Mouse (Mus musculus) liver, adult 2 months (tissue): ENCODE results near the gene Chkb. TPM values are rescaled to one million over a fixed set of nuclear protein-coding genes. Genes with fewer than 3 reads are reported as not detected.
"Not testable (repeated sequence)": the region's sequence is repeated elsewhere in the genome, so short reads cannot be mapped to it uniquely, and the experiment has no call there.

Experiments
- DNase-seq: peaks from one replicate; pipeline ENCODE4 v3.0.0-alpha.2; 2011; ENCODE audit warnings: low read depth, low spot score; ENCODE audit errors: extremely low read depth
- H3K27ac ChIP-seq: fragments of 200-500 bp; replicated peaks from 2 replicates; pipeline ENCODE4 v1.5.1; 2012; ENCODE audit warnings: low read depth, mild to moderate bottlenecking, control low read depth, inconsistent platforms, low read length; ENCODE audit not compliant: insufficient read depth
- H3K27me3 ChIP-seq: fragments of 200-500 bp; 2 replicates; pipeline ENCODE4 v1.6.1; 2012; ENCODE audit warnings: mild to moderate bottlenecking, moderate library complexity, low read length, inconsistent platforms; ENCODE audit not compliant: control insufficient read depth, insufficient read depth
- H3K36me3 ChIP-seq: fragments of 200-500 bp; 2 replicates; pipeline ENCODE4 v1.6.1; 2012; ENCODE audit warnings: low read length, inconsistent platforms; ENCODE audit not compliant: control insufficient read depth, insufficient read depth
- H3K4me1 ChIP-seq: fragments of 200-500 bp; 2 replicates; pipeline ENCODE4 v1.6.1; 2011; ENCODE audit warnings: low read length; ENCODE audit not compliant: control insufficient read depth, insufficient read depth
- H3K4me3 ChIP-seq: fragments of 200-500 bp; 2 replicates; pipeline ENCODE4 v1.5.1; 2011; ENCODE audit warnings: low read depth, mild to moderate bottlenecking, control low read depth, low read length, moderate library complexity; ENCODE audit not compliant: insufficient read depth
- H3K79me2 ChIP-seq: fragments of 200-500 bp; 2 replicates; pipeline ENCODE4 v1.6.1; 2012; ENCODE audit warnings: inconsistent platforms, mild to moderate bottlenecking, low read length, moderate library complexity; ENCODE audit not compliant: control insufficient read depth, insufficient read depth
- H3K9ac ChIP-seq: fragments of 200-500 bp; 2 replicates; pipeline ENCODE4 v1.6.1; 2012; ENCODE audit warnings: low read depth, mild to moderate bottlenecking, control low read depth, inconsistent platforms, low read length
- CTCF ChIP-seq: fragments of 200-500 bp; IDR thresholded peaks from 2 replicates; pipeline ENCODE4 v1.5.1; 2011; ENCODE audit warnings: low read depth, low read length, control low read depth
- POLR2A ChIP-seq: fragments of 200-500 bp; IDR thresholded peaks from 2 replicates; pipeline ENCODE4 v1.6.1; 2011; ENCODE audit warnings: low read length, control low read depth; ENCODE audit not compliant: insufficient read depth; ENCODE audit errors: extremely low read depth
- WGBS: fragments of 180-500 bp; shearing (Covaris S2); methylation state at CpG from one replicate; pipeline ENCODE4 v1.1.7; 2018; 5-methylcytosine and 5-hydroxymethylcytosine counted together
- polyA plus RNA-seq: library from polyadenylated mRNA; depleted of rRNA; stranded (reverse); fragments of >200 nt; gene quantifications from 2 replicates; pipeline ENCODE4 v1.2.3, GENCODE M21; 2012
- total RNA-seq: library from RNA; depleted of rRNA; stranded (reverse); fragments of >200 nt; gene quantifications from 2 replicates; pipeline ENCODE4 v1.2.3, GENCODE M21; 2014

Gene Chkb
- total and polyA plus RNA-seq, 2 experiments = 25.4 to 47.2 TPM

DNA sequence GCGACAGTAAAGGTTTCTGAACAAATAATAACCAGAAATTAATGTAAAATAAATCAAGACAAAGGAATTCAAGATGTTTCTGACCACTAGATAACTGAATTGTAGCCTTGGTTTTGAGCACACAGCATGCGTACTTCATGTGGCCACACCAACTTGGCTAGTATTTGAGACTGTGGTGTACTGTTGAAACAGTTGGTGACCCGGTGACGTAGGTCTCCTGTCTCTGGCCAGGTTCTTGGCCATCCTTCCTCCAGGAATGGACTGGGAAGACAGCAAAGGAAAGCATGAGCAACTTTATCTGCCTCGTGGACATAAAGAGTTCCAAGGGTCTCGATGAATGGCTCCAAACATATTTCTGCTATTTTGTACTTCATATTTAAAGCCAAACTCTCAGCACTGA, 2.1 kb upstream of the Chkb start:
- Histone ChIP-seq H3K4me3 (no peak overlapping the region), H3K79me2 (no peaks in the 10 kb centered on the region), H3K4me1 (peaks cover 12% of the 10 kb centered on the region), H3K27me3 (no peaks in the 10 kb centered on the region), H3K36me3 (peaks cover 8% of the 10 kb centered on the region; the same call in 1 of the 2 replicates), H3K9ac (no peak overlapping the region), H3K27ac (peak overlapping the region; percentile 95)
- no peak for TF ChIP-seq CTCF
- no peak for TF ChIP-seq POLR2A
- 25% methylated on average over 6 of the region's 6 CpGs for WGBS
- DNase-seq = peak; percentile 94

- TF ChIP-seq CTCF = no peak
- no peak for TF ChIP-seq POLR2A
- WGBS = 21% methylated on average over 3 of the region's 3 CpGs
- Histone ChIP-seq H3K9ac (peak overlapping the region; percentile 44; the same call in 1 of the 2 replicates), H3K4me1 (peaks cover 13% of the 10 kb centered on the region), H3K4me3 (no peak overlapping the region), H3K36me3 (peaks cover 13% of the 10 kb centered on the region), H3K27me3 (no peaks in the 10 kb centered on the region), H3K27ac (peak overlapping the region; percentile 95), H3K79me2 (no peaks in the 10 kb centered on the region)
- peak; percentile 94 for DNase-seq
Observed at GRCm38 (mm10) chr15:89431271-89431670, 1.6 kb upstream of the Chkb start.

DNA sequence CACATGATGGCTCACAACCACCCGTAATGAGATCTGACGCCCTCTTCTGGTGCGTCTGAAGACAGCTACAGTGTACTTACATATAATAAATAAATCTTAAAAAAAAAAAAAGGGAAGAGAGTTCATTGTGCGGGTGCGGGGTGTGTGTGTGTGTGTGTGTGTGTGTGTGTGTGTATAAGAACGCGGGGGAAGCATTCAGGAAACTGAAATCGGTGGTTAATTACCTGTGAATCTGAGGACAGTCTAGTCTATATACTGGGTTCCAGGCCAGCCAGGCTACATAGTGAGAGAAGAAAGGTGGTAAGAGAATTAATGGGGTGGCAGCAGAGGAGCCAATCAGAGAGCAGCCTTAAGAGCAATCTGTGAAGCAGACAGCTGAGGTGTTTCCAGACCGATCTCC, 1.1 kb upstream of the Chkb start:
- Histone ChIP-seq H3K4me1 (peaks cover 15% of the 10 kb centered on the region), H3K36me3 (peaks cover 17% of the 10 kb centered on the region), H3K27ac (peak overlapping the region; percentile 82), H3K9ac (peak overlapping the region; percentile 10; the same call in 1 of the 2 replicates)
- 55% methylated on average over 9 of the region's 9 CpGs for WGBS
- H3K79me2 ChIP-seq, H3K4me3 ChIP-seq, H3K27me3 ChIP-seq, DNase-seq: not testable (repeated sequence)

- Histone ChIP-seq H3K27ac (peak overlapping the region; percentile 77), H3K36me3 (peaks cover 17% of the 10 kb centered on the region), H3K79me2 (no peaks in the 10 kb centered on the region), H3K9ac (no peak overlapping the region), H3K4me3 (peak overlapping the region; percentile 83; the same call in 1 of the 2 replicates), H3K4me1 (peaks cover 16% of the 10 kb centered on the region), H3K27me3 (no peaks in the 10 kb centered on the region)
- DNase-seq = peak; percentile 43
- 36% methylated on average over 6 of the region's 6 CpGs for WGBS
- TF ChIP-seq POLR2A = no peak
- no peak for TF ChIP-seq CTCF
Observed at GRCm38 (mm10) chr15:89430341-89430740, 633 bp upstream of the Chkb start.

- no peak for TF ChIP-seq CTCF
- no peak for TF ChIP-seq POLR2A
- peaks cover 17% of the 10 kb centered on the region for H3K36me3 ChIP-seq
- peak overlapping the region; percentile 32 for H3K27ac ChIP-seq
- no peaks in the 10 kb centered on the region for H3K27me3 ChIP-seq
- WGBS = 4% methylated on average over 22 of the region's 22 CpGs
- peak overlapping the region; percentile 83 for H3K4me3 ChIP-seq
- DNase-seq = no peak
- H3K4me1 ChIP-seq = peaks cover 16% of the 10 kb centered on the region
- peak overlapping the region; percentile 53 for H3K9ac ChIP-seq
- no peaks in the 10 kb centered on the region for H3K79me2 ChIP-seq
Observed at GRCm38 (mm10) chr15:89428821-89429351, 822 bp downstream of the Chkb start.

DNA sequence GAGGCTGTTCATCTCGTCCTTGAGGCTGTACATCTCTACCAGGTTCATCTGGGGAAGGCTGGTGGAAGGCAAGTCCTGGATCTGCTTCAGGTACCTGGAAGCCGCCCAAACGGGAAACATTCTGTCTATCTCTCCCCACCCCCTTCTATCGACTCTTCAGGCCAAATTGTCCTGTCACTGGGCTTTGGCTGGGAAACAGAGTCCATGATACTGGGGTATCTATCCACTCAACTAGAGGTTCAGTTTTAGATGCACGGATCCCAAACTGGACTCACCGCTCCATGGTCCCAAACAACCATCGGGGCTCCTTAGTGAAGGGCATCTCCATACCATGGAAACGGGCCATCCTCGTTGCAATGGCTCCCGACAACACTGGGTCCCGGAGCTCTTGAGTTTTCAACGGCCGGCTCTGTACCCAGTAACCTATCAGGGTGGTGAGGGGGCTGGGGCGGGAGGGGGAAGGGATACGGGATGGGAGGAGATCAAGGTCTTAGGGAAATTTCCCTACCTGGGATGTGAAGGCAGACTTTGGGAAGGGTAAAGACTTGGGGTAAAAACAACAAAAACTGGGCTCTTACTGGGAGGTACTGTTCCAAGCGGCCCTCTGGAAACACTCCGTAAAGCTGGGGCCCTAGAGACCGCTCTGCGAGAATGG, 1.4 kb downstream of the Chkb start:
- Histone ChIP-seq H3K27ac (peak overlapping the region; percentile 32), H3K4me3 (0 out of 2 replicates have a peak overlapping the region, but pooled peaks have one; percentile 83), H3K79me2 (no peaks in the 10 kb centered on the region), H3K36me3 (peaks cover 17% of the 10 kb centered on the region), H3K9ac (peak overlapping the region; percentile 53; the same call in 1 of the 2 replicates), H3K27me3 (no peaks in the 10 kb centered on the region), H3K4me1 (peaks cover 16% of the 10 kb centered on the region)
- 61% methylated on average over 19 of the region's 19 CpGs for WGBS
- DNase-seq = peak; percentile 74
- TF ChIP-seq CTCF (no peak), POLR2A (no peak)
